17 mouse cellular contexts compared by ENCODE assay signal in the genomic region with DNA sequence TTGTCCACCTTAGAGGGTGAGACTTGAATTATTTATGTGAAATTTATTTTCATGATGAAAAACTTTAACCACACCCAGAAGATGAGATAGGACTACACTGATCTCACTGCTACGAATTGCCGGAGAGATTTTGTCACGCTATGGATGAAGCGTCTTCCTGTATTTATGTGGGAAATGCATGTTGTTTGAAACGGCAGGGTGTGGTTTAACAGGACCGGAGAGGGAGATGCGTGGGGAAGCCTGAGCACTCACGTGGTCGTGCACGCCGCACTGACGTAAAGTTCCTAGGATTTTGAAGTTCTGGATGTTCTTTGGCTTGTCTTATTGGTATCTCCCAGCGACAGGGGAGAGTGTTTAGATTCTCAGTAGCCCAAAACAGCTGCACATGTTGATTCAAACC.
DNase-seq lines count a peak whose midpoint lies in the region; ATAC-seq lines count a peak whose summit lies in the region.
"Had no signal": no experiment of that assay in that cellular context is flagged by ENCODE, and none has a peak within 500 bp of the region (broad histone marks: within the 10 kb centered on the region; RNA-seq: fewer than 3 reads in every experiment).

No protein-coding gene starts in this region.

- WGBS in midbrain, embryonic 13.5 days: 90% methylated on average over 13 of the region's 13 CpGs
- WGBS in midbrain, embryonic 10.5 days: 92% methylated on average over 13 of the region's 13 CpGs

- no peaks in the 10 kb centered on the region for H3K9me3 ChIP-seq in midbrain, embryonic 13.5 days
- H3K9me3 ChIP-seq in midbrain, embryonic 10.5 days (replicated peaks): no peaks in the 10 kb centered on the region
- H3K9me3 ChIP-seq: heart, embryonic 12.5 days; hindbrain, embryonic 15.5 days had no signal

- no peaks in the 10 kb centered on the region for H3K27me3 ChIP-seq in midbrain, embryonic 13.5 days
- H3K27me3 ChIP-seq in midbrain, embryonic 10.5 days (ENCODE audit: low read depth, poor library complexity, severe bottlenecking): no peaks in the 10 kb centered on the region
- H3K27me3 ChIP-seq: CH12.LX; heart, embryonic 12.5 days; hindbrain, embryonic 15.5 days; Patski had no signal

- H3K36me3 ChIP-seq in midbrain, embryonic 13.5 days: 0 out of 2 replicates have a peak, but pooled peaks cover 3% of the 10 kb centered on the region
- peaks cover 38% of the 10 kb centered on the region for H3K36me3 ChIP-seq in midbrain, embryonic 10.5 days
- H3K36me3 ChIP-seq: hindbrain, embryonic 15.5 days had no signal

- peak; percentile 4 for DNase-seq in kidney, postnatal 10 days
- no peak for DNase-seq in kidney, postnatal 4 days
- no peak for DNase-seq in midbrain, embryonic 10.5 days (ENCODE audit: low spot score)
- DNase-seq in lung, postnatal 25 days (ENCODE audit: low spot score): peak; percentile 60
- DNase-seq in frontal cortex, postnatal 14 days (ENCODE audit: low spot score in 2 of 2): no peak
- DNase-seq: adrenal gland, adult 2 months; adrenal gland, postnatal 36 days; cerebellum, adult 2 months; gastrocnemius, postnatal 14 days; heart, adult 2 months; heart, postnatal 36 days had no signal

- H3K9ac ChIP-seq in midbrain, embryonic 13.5 days (replicated peaks): no peak overlapping the region
- H3K9ac ChIP-seq: heart, embryonic 12.5 days; hindbrain, embryonic 15.5 days had no signal

- 0 out of 2 replicates have a peak overlapping the region, but pooled peaks have one; percentile 30 for H3K27ac ChIP-seq in midbrain, embryonic 13.5 days
- H3K27ac ChIP-seq in midbrain, embryonic 10.5 days (replicated peaks): no peak overlapping the region
- H3K27ac ChIP-seq: heart, adult 2 months; hindbrain, embryonic 15.5 days had no signal

- ATAC-seq in midbrain, embryonic 13.5 days: no peak
- ATAC-seq: forebrain, embryonic 16.5 days; Patski had no signal

- H3K4me3 ChIP-seq in midbrain, embryonic 13.5 days (replicated peaks): no peak overlapping the region
- no peak overlapping the region for H3K4me3 ChIP-seq in midbrain, embryonic 10.5 days
- H3K4me3 ChIP-seq: heart, adult 2 months; heart, embryonic 12.5 days; hindbrain, embryonic 15.5 days had no signal

- peaks cover 62% of the 10 kb centered on the region for H3K4me1 ChIP-seq in midbrain, embryonic 13.5 days (replicated peaks)
- peaks cover 53% of the 10 kb centered on the region for H3K4me1 ChIP-seq in midbrain, embryonic 10.5 days

- no peak overlapping the region for H3K4me2 ChIP-seq in midbrain, embryonic 13.5 days (replicated peaks)
- H3K4me2 ChIP-seq: heart, embryonic 12.5 days; hindbrain, embryonic 15.5 days had no signal

Comparison
In these comparisons a context has a peak if more than half of its experiments do, and no peak if none do; other contexts are left out.
1. DNase-seq: peak in kidney, postnatal 10 days (single experiment) and lung, postnatal 25 days (single experiment); none in kidney, postnatal 4 days (0 of 2), midbrain, embryonic 10.5 days (single experiment) and frontal cortex, postnatal 14 days (0 of 2).